Mouse (Mus musculus): ENCODE results near the gene Nme2.
A peak's percentile ranks its signal among the peaks of the same experiment; 100 is the strongest.
"Not testable (repeated sequence)": the region's sequence is repeated elsewhere in the genome, so short reads cannot be mapped to it uniquely, and the experiment has no call there.

The Nme2 gene

DNA sequence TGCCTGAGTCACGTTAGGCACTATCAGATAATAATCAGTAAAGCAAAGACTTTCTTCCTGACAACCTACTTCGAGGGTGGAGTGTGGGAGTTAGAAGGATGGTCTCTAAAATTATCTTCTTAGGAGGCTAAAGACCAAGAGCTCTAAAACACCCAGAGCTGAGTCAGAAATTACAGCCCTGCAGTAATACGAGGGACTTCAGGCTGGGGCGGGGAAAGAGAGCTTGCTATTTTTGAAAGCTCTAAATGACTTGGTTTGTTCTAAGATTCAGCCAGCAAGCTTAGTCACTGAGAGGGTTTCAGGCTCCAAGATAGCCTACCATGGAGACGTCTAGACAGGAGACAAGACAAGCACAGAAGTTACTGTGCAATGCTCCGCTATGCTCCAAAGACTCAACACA lies 9.3 kb upstream of the Nme2 start:
- no peak for DNase-seq

DNA sequence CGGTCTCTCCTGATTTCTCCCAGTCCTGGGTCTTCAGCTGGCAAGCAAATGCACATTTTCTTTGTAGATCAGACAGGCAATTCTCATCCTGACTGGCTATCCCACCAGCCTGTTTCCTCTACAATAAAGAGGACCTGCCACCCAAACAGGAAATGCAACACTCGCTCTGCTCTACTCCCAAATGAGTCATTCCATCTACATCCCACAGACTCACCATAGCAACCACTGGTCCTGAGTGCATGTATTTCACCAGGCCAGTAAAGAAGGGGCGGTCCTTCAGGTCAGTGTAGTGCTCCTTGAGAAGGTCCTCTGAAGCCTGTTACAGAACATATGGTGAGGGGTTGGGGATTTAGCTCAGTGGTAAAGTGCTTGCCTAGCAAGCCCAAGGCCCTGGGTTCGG lies 7.0 kb upstream of the Nme2 start:
- no peak for DNase-seq

DNA sequence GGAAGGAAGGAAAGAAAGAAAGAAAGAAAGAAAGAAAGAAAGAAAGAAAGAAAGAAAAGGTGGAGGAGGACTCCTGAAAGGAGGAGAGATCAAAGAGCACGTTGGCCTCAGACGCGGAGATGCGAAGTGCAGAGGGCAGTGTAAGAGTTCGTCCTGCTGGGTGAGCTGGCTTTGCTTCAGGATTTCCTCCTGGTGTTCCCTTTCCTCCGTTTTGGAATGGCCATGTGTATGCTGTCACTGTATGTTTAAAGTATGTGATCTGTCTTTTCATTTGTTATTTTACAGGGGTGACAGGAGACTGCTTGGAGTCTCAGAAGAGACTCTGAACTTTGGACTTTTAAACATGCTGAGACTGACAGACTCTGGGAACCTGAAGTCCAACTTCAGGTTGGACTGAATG lies 5.4 kb upstream of the Nme2 start:
- no peak for DNase-seq

DNA sequence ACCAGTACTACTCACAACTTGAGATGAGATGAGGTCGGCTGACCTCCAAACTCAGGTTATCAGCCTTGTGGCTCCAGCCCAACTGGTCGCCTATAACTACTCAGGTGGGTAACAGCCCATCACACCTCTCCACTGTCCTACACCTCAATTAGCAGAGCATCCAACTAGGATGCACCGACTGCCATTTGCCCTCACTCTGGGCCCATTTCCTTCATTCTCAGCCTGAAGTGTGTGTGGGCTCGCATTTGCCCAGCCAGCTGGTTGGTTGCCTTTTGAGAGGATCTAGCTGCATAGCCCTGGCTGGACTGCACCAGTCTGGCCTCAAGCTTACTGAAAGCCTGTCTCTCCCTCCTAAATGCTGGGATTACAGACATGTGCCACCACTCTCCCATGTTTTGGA lies 1.7 kb upstream of the Nme2 start:
- no peak for DNase-seq

DNA sequence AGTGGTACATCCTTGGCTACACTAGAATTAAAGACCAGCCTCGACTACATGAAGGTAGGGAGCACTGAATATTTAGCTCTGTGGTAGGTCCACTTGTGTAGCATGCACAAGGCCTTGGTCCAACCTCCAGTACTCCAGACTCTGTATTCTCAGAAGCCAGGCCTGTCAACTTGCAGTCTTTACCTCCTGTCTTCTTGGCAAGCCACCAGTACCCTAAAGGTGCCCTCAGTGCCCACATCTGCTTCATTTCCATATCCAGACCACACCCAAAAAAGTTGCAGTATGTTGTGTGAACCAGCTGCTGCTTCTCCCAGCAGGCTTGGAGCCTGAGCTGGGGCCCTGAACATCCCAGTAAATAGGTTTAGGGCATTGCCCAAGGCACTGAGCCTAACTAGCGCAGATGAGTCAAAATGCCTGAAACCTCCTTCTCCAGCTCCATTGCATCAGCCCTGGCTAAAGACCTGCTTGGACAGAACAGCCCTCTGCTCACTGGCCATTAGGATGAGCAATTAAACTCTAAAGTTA lies 1.0 kb upstream of the Nme2 start:
- DNase-seq = peak; percentile 34

DNA sequence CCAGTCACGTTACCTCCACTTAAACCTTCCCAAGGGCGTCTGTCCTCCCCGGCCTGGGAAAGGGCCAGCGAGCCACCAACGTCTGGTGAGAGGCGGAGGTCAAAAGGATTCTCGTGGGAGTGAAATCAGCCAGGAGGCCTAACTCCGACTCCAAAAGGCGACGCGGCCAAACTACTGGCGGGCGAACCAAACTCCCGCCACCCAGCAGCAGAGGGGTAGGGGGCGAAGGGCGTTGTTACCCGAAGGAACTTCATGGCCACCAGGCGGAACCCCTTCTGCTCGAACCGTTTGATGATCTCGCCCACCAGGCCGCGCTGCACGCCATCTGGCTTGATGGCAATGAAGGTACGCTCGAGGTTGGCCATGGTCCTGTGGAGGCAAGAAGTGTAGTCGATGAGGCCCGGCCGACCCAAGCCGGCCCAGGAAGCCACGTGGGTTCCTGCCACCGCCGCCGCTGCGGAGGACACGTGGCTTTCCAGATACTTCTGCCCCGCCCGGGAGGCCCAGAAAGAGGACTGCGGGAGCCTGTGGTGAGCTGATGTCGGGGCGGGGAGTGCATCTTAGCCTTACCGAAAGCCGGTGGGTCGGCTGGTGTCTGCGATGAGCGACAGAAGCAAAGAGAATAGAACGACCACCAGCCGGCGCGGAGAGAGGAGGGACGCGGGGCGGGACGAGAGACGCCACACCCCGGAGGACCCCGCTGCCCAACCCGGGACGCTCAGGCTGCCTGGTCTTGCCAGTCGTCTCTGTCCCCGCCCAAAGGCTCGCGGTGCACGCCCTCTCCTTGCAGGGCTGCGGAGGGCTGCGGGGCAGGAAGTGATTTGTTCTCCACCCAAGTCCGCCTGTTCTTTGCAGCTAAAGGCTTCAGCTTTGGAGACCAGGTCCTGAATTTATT lies 556 bp downstream of the Nme2 start:
- DNase-seq = peak; percentile 83

DNA sequence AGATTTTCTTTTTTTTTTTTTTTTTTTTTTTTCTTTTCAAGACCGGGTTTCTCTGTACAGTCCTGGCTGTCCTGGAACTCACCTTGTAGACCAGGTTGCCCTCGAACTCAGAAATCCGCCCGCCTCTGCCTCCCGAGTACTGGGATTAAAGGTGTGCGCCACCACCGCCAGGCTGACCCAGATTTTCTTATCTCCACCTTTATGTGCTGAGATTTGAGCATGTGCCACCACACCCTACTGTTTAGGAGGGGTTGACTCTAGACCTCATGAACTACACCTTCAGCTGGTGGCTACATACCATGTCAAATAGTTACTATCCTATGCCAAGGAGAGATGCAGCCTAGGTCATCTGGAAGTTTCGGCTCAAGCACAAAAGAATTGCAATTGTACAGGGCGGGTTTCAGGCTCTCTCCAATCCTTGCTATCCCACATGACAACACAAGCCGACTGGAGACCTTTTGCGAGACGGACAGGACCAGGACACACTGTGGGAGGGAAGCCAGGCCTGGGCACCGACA lies 1.3 kb downstream of the Nme2 start:
- DNase-seq = no peak

DNA sequence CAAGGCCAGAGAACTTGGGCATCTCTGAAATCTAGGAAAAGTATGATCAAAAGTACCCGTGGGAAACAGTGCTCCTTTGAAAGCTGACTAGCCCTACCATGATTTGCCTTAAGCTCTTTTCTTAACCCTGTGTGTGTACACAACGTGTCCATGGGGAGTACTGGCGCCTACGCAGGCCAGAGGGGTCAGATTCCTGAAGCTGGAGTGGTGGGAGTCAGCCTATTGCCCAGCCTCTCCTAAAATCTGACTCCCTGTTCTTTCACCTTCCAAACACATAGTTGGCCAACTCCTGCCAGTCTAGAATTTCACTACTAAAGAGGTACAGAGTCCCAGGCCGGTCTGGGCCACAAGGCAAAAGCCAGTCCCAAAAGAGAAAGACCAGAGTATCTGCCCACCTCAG lies 3.7 kb downstream of the Nme2 start:
- DNase-seq = no peak

DNA sequence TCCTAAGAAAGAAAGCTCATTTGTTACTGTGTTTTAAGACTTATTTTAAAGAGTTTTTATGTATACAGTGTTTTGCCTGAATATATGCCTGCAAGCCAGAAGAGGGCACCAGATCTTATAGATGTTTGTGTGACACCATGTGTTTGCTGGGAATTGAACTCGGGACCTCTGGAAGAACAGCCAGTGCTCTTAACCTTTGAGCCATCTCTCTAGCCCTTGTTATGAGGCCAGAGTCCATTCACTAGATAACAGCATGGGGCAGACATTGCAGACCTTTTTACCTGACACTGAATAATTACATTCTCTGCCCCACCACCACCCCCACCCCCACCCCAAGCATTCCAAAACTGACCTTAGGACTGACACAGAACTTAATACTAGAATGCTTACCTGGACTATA lies 6.0 kb downstream of the Nme2 start:
- no peak for DNase-seq

DNA sequence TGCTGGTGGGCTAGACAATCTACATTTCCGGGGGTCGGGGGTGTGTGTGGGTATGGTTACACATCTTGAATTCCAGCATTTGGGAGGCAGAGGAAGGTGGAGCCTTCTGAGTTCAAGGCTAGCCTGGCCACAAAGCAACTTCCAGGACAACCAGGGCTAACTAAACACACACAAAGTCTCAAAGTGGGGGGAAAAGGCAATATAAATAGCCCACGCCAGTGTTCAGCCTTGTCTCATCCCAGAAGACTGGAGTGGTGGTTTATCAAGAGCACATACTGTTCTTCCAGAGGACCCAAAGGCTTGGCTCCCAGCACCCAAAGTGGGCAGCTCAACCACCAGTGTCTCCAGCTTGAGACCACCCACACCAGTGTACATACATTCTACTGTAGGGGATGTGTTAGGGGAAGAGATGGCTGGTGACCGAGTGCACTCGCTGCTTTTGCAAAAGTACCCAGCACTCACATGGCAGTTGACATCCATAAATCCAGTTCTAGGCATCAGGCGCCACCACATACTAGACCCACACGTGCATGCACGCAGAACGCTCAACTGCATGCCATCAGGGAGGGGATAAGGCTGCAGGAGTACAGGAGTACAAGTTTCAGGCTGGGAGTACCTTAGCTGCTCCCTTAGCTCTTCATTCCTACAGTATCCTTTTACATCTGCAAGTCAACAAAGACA lies 7.0 kb downstream of the Nme2 start:
- DNase-seq = no peak

DNA sequence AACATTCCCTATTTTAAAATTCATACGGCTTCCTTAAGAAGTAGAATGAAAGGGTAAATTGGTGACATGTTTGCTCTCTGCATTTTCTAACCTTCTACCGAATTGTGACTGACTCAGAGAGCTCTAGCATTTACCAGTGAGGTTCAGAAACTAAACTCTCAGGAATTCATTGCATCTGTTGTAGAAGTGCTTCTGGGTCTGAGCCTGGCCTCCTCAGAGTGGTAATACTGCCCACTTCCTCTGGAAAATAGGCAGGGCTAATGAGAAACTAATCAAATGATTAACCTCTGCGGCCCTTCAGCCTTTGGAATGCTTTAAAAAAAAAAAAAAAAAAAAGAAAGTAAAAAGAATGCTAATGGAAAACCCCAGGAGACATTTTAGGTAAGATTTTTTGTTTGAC lies 11.1 kb downstream of the Nme2 start:
- no peak for DNase-seq

DNA sequence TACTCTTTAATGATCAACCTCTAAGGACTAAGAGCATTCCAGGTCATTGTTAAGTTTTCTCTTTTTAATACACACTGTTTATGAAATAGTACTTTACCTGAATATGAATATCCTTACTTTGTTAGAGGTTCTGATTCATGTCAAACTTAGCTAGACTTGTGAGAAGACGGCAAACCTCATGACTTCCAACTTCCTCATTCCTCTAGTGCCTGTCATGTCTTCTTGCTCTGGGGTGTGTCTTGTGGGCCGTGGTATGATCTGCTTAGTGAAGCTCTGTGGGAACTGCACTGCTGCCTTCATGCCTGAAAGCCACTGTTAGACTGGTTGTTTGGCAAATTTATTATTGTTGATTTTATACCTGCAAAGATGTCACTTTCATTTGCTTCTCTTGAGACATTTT lies 15.2 kb downstream of the Nme2 start:
- no peak for DNase-seq

DNA sequence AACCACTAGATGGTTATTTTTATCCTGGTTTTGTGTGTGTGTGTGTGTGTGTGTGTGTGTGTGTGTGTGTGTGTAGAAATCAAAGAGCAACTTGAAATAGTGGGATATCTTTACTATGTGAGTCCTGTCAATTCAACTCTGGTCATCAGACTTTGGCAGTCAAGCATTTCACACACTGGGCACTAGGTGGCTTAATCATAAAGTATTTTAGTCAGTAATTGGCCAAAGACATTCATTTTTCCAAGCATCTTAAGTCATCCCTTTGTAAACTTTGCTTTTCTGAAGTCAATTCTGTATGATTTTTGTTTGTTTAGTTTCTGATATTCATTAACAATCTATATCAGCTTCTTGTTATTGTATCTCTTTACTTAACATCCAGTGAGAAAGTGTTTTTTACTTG lies 27.0 kb downstream of the Nme2 start:
- no peak for DNase-seq

DNA sequence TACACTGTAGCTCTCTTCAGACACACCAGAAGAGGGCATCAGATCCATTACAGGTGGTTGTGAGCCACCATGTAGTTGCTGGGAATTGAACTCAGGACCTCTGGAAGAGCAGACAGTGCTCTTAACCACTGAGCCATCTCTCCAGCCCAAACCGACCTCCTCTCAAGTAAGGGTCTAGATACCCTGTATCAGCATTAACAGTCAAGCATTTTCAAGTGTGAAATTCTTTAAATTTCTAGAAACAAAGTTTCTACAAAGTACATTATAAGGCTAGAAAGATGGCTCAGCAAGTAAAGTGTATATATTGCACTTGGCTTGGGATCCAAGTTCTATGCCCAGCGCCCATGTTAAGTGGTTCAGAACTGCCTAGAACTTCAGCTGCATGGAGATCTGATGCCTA lies 41.0 kb downstream of the Nme2 start:
- DNase-seq = not testable (repeated sequence)

DNA sequence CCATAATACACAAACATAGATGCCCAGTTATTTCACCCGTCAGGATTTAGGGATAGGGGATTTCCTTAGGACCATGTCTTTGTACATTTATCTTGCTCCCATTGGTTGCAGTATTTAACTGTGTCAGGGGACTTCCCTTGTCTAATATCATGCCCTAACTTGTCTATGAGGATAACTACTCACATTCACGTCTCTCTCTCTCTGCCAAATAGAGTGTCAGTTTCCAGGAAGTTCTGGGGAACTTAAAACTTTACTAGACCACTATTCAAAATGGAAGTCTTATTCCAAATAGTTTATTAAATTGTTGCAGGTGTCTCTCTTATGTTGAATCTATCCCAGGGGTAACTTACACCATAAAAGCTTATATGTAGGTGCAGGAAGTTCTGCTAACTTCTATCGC lies 44.5 kb downstream of the Nme2 start:
- DNase-seq = no peak

DNA sequence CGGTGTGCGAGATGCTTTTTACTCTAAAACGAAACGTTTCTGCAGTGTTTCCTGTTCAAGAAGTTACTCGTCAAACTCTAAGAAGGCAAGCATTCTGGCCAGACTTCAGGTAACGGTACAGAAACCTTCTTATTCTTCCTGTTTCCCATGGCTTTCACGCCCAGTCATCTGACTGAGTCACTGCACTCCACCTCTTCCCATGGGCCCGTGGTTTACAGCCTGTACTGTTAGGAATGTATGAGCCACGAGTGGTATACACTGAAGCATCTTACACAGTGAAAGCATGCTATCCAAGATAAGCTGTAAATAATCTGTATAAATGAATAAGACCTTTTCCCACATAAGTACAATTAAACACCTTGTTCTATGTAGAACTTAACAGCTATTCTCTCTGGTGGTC lies 47.2 kb downstream of the Nme2 start:
- no peak for DNase-seq

DNA sequence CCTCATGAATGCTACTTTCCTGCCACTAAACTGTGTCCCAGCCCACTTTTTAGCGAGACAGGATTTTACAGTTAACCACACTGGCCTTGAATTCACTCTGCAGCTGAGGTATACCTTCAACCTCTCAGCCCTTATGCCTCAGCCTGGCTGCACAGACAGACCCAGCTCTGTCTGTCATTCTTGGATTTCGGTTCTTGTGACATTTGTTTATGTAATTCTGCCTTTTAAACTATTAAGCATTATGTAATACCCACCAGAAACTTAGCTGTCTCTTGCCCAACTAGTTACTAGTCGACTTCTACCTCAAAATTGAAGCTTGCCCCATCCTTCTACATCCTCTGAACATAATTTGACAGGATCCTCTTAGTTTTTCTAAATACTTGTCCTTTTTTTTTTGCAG lies 48.2 kb downstream of the Nme2 start:
- DNase-seq = no peak

DNA sequence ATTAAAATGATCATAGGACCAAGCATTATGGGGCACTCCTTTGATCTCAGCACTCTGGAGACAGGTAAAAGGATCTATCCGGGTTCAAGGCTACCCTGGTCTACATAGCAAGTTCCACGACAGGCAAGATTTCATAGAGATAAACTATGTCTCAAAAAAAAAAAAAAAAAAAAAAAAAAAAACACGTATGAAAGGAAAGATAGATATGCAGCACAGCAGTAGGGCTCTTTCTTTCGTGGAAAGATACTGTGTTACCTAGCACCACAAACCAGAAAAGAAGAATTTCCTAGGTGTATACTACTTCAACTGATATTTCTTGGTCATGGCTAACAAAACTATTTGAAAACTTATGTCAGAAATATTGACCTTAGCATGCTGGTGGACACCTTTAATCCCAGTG lies 49.2 kb downstream of the Nme2 start:
- no peak for DNase-seq
